Mouse (Mus musculus): ENCODE data around the gene Brd3. TPM values are rescaled to one million over a fixed set of nuclear protein-coding genes. Genes with fewer than 3 reads are reported as not detected.

The Brd3 gene
- polyA plus RNA-seq, 1 experiment, result 33.0 TPM

GRCm38 (mm10) chr2:27479821-27480220 is 27.6 kb downstream of the Brd3 start:
- no peak overlapping the region for H3K4me3 ChIP-seq (replicated peaks; ENCODE audit: control insufficient read depth, low read depth, low read length)
- 47% methylated on average over 4 of the region's 4 CpGs for WGBS
- no peak overlapping the region for H3K27ac ChIP-seq (ENCODE audit: control insufficient read depth, insufficient read depth, low read depth, low read length, poor library complexity)
- H3K4me1 ChIP-seq (ENCODE audit: control insufficient read depth, insufficient read depth, low read length), result peaks cover 1% of the 10 kb centered on the region; the same call in 1 of the 2 replicates
- TF ChIP-seq POLR2A (IDR thresholded peaks at IDR 0.05; ENCODE audit: borderline replicate concordance, control insufficient read depth, low read depth, low read length) (no peak), CTCF (IDR thresholded peaks at IDR 0.05; ENCODE audit: control insufficient read depth, insufficient read depth, low read length) (no peak)

GRCm38 (mm10) chr2:27476303-27477192 is 30.9 kb downstream of the Brd3 start:
- Histone ChIP-seq H3K4me3 (replicated peaks; ENCODE audit: control insufficient read depth, low read depth, low read length) (peak overlapping the region; percentile 85), H3K4me1 (ENCODE audit: control insufficient read depth, insufficient read depth, low read length) (peaks cover 7% of the 10 kb centered on the region; the same call in 1 of the 2 replicates), H3K27ac (ENCODE audit: control insufficient read depth, insufficient read depth, low read depth, low read length, poor library complexity) (peak overlapping the region; percentile 96)
- TF ChIP-seq CTCF (IDR thresholded peaks at IDR 0.05; ENCODE audit: control insufficient read depth, insufficient read depth, low read length) (no peak), POLR2A (IDR thresholded peaks at IDR 0.05; ENCODE audit: borderline replicate concordance, control insufficient read depth, low read depth, low read length) (no peak)
- WGBS, result 28% methylated on average over 11 of the region's 11 CpGs

GRCm38 (mm10) chr2:27475495-27476302 is 31.8 kb downstream of the Brd3 start:
- WGBS, result under 1% methylated on average over 96 of the region's 96 CpGs
- TF ChIP-seq CTCF (IDR thresholded peaks at IDR 0.05; ENCODE audit: control insufficient read depth, insufficient read depth, low read length) (no peak), POLR2A (IDR thresholded peaks at IDR 0.05; ENCODE audit: borderline replicate concordance, control insufficient read depth, low read depth, low read length) (peak; percentile 79; the same call in 1 of the 2 replicates)
- H3K4me1 ChIP-seq (ENCODE audit: control insufficient read depth, insufficient read depth, low read length), result peaks cover 15% of the 10 kb centered on the region; the same call in 1 of the 2 replicates
- H3K4me3 ChIP-seq (replicated peaks; ENCODE audit: control insufficient read depth, low read depth, low read length), result peak overlapping the region; percentile 91
- peak overlapping the region; percentile 96 for H3K27ac ChIP-seq (ENCODE audit: control insufficient read depth, insufficient read depth, low read depth, low read length, poor library complexity)

GRCm38 (mm10) chr2:27474621-27475484 is 32.6 kb downstream of the Brd3 start:
- H3K27ac ChIP-seq (ENCODE audit: control insufficient read depth, insufficient read depth, low read depth, low read length, poor library complexity), result peak overlapping the region; percentile 88
- under 1% methylated on average over 84 of the region's 84 CpGs for WGBS
- H3K4me3 ChIP-seq (replicated peaks; ENCODE audit: control insufficient read depth, low read depth, low read length), result peak overlapping the region; percentile 91
- H3K4me1 ChIP-seq (ENCODE audit: control insufficient read depth, insufficient read depth, low read length), result peaks cover 17% of the 10 kb centered on the region
- TF ChIP-seq POLR2A (IDR thresholded peaks at IDR 0.05; ENCODE audit: borderline replicate concordance, control insufficient read depth, low read depth, low read length) (no peak), CTCF (IDR thresholded peaks at IDR 0.05; ENCODE audit: control insufficient read depth, insufficient read depth, low read length) (no peak)

- 45% methylated on average over 4 of the region's 4 CpGs for WGBS
- peaks cover 22% of the 10 kb centered on the region for H3K4me1 ChIP-seq (ENCODE audit: control insufficient read depth, insufficient read depth, low read length)
- no peak for TF ChIP-seq POLR2A (IDR thresholded peaks at IDR 0.05; ENCODE audit: borderline replicate concordance, control insufficient read depth, low read depth, low read length)
- no peak for TF ChIP-seq CTCF (IDR thresholded peaks at IDR 0.05; ENCODE audit: control insufficient read depth, insufficient read depth, low read length)
Observed at GRCm38 (mm10) chr2:27473911-27474310, 33.6 kb downstream of the Brd3 start.

GRCm38 (mm10) chr2:27473061-27473765 is 34.2 kb downstream of the Brd3 start:
- no peak overlapping the region for H3K4me3 ChIP-seq (replicated peaks; ENCODE audit: control insufficient read depth, low read depth, low read length)
- 40% methylated on average over 7 of the region's 7 CpGs for WGBS
- H3K27ac ChIP-seq (ENCODE audit: control insufficient read depth, insufficient read depth, low read depth, low read length, poor library complexity), result no peak overlapping the region
- TF ChIP-seq CTCF (IDR thresholded peaks at IDR 0.05; ENCODE audit: control insufficient read depth, insufficient read depth, low read length) (no peak), POLR2A (IDR thresholded peaks at IDR 0.05; ENCODE audit: borderline replicate concordance, control insufficient read depth, low read depth, low read length) (no peak)
- H3K4me1 ChIP-seq (ENCODE audit: control insufficient read depth, insufficient read depth, low read length), result peaks cover 24% of the 10 kb centered on the region

More at GRCm38 (mm10) chr2:27473911-27474310, 33.6 kb downstream of the Brd3 start:
- Histone ChIP-seq H3K4me3 (replicated peaks; ENCODE audit: control insufficient read depth, low read depth, low read length) (peak overlapping the region; percentile 62), H3K27ac (ENCODE audit: control insufficient read depth, insufficient read depth, low read depth, low read length, poor library complexity) (no peak overlapping the region)

GRCm38 (mm10) chr2:27471170-27471584 is 36.3 kb downstream of the Brd3 start:
- Histone ChIP-seq H3K27ac (ENCODE audit: control insufficient read depth, insufficient read depth, low read depth, low read length, poor library complexity) (peak overlapping the region; percentile 55), H3K4me3 (replicated peaks; ENCODE audit: control insufficient read depth, low read depth, low read length) (no peak overlapping the region), H3K4me1 (ENCODE audit: control insufficient read depth, insufficient read depth, low read length) (peaks cover 26% of the 10 kb centered on the region)
- TF ChIP-seq POLR2A (IDR thresholded peaks at IDR 0.05; ENCODE audit: borderline replicate concordance, control insufficient read depth, low read depth, low read length), result no peak
- no peak for TF ChIP-seq CTCF (IDR thresholded peaks at IDR 0.05; ENCODE audit: control insufficient read depth, insufficient read depth, low read length)
